Mouse (Mus musculus) layer of hippocampus, adult 6 months (tissue): ENCODE data around the gene Cyb5rl. TPM values are rescaled to one million over a fixed set of nuclear protein-coding genes. Genes with fewer than 3 reads are reported as not detected.

ENCODE experiments used
- long read RNA-seq, 2 experiments: library from polyadenylated mRNA; unstranded; transcript quantifications; one replicate each; pipeline ENCODE4 v2.0.0; 2019 to 2020
- polyA plus RNA-seq: library from polyadenylated mRNA; unstranded; fragments of <200 nt; fragmentation: Nextera tagmentation; gene quantifications from 2 replicates; pipeline ENCODE4 v1.2.3, GENCODE M21; 2021

Gene Cyb5rl
- 4.0 and 4.2 TPM in 2 replicates for polyA plus RNA-seq
- long read RNA-seq, experiment 1, partial matches to known transcripts = 0 of 9 reads
- long read RNA-seq, experiment 1, other reads (novel, unspliced or antisense) = 8 of 9 reads
- long read RNA-seq, experiment 2, transcript Cyb5rl-203 (7 exons, 2,516 nt) = major isoform, 9 of 31 reads
- long read RNA-seq, experiment 2, partial matches to known transcripts = 2 of 31 reads
- long read RNA-seq, experiment 2, other reads (novel, unspliced or antisense) = 20 of 31 reads

GRCm38 (mm10) chr4:107066252-107067124 is at the start of gene Cyb5rl, which contains the start of gene Mrpl37:
TSS of gene Cyb5rl (plus strand) at chr4:107066988.
TSS of gene Mrpl37 (minus strand) at chr4:107066868.

GRCm38 (mm10) chr4:107096841-107097373 is 30.1 kb downstream of the Cyb5rl start, which contains the start of gene Cdcp2:
TSS of gene Cdcp2 (plus strand) at chr4:107096891.

Other genes starting within 250 kb of the Cyb5rl start
- gene Ssbp3, start 156.3 kb upstream of the Cyb5rl start, polyA plus RNA-seq = 19.4 and 21.0 TPM in 2 replicates
- 32.5 and 36.7 TPM in 2 replicates for gene Mrpl37, start 120 bp upstream of the Cyb5rl start, polyA plus RNA-seq
- not detected in 2 replicates for gene Cdcp2, start 29.9 kb downstream of the Cyb5rl start, polyA plus RNA-seq
- gene Tmem59, start 111.4 kb downstream of the Cyb5rl start, polyA plus RNA-seq = 502 and 566 TPM in 2 replicates
- gene Tceanc2, start 112.1 kb downstream of the Cyb5rl start, polyA plus RNA-seq = 9.1 and 19.8 TPM in 2 replicates
- gene Ldlrad1, start 142.2 kb downstream of the Cyb5rl start, polyA plus RNA-seq = not detected in 2 replicates
- 15.9 and 18.2 TPM in 2 replicates for gene Lrrc42, start 186.5 kb downstream of the Cyb5rl start, polyA plus RNA-seq
- 61.3 and 69.9 TPM in 2 replicates for gene Hspb11, start 186.6 kb downstream of the Cyb5rl start, polyA plus RNA-seq
- gene Dio1, start 240.2 kb downstream of the Cyb5rl start, polyA plus RNA-seq = 0.15 TPM in 1 of 2 replicates, not detected in the other
- 127 and 146 TPM in 2 replicates for gene Yipf1, start 247.4 kb downstream of the Cyb5rl start, polyA plus RNA-seq